Mouse (Mus musculus) liver, postnatal 0 days (tissue): Measurements from ENCODE around the gene Slc25a26. TPM values are rescaled to one million over a fixed set of nuclear protein-coding genes. Genes with fewer than 3 reads are reported as not detected.

Source experiments
- ATAC-seq: fragments of 200-750 bp; cut with Nextera tagmentation; 2 replicates; pipeline ENCODE4 v1.8.0; 2017; ENCODE audit warnings: mild to moderate bottlenecking, moderate library complexity
- DNase-seq: peaks from one replicate; pipeline ENCODE4 v3.0.0-alpha.2; 2016
- H3K27ac ChIP-seq: fragments of 300-500 bp; sonication (generic); 2 replicates; pipeline ENCODE4 v1.5.1; 2014; ENCODE audit warnings: antibody characterized with exemption, moderate library complexity, mild to moderate bottlenecking, low read depth
- H3K27me3 ChIP-seq: fragments of 300-500 bp; sonication (generic); 2 replicates; pipeline ENCODE4 v1.6.1; 2014; ENCODE audit warnings: low read length, control low read depth, mixed read lengths; ENCODE audit not compliant: insufficient read depth
- H3K36me3 ChIP-seq: fragments of 300-500 bp; sonication (generic); replicated peaks from 2 replicates; pipeline ENCODE4 v1.6.1; 2014; ENCODE audit warnings: mild to moderate bottlenecking, control low read depth, low read length, moderate library complexity, mixed read lengths; ENCODE audit not compliant: insufficient read depth
- H3K4me1 ChIP-seq: fragments of 300-500 bp; sonication (generic); 2 replicates; pipeline ENCODE4 v1.6.1; 2014; ENCODE audit warnings: antibody characterized with exemption, mild to moderate bottlenecking, control low read depth; ENCODE audit not compliant: insufficient read depth
- H3K4me2 ChIP-seq: fragments of 300-500 bp; sonication (generic); 2 replicates; pipeline ENCODE4 v1.6.1; 2014; ENCODE audit warnings: low read depth, mild to moderate bottlenecking, low read length, moderate library complexity, mixed read lengths
- H3K4me3 ChIP-seq: fragments of 300-500 bp; sonication (generic); 2 replicates; pipeline ENCODE4 v1.5.1; 2014; ENCODE audit warnings: low read depth, low read length
- H3K9ac ChIP-seq: fragments of 300-500 bp; sonication (generic); replicated peaks from 2 replicates; pipeline ENCODE4 v1.6.1; 2014; ENCODE audit warnings: mild to moderate bottlenecking, moderate library complexity
- H3K9me3 ChIP-seq: fragments of 300-500 bp; sonication (generic); 2 replicates; pipeline ENCODE4 v1.6.1; 2016; ENCODE audit warnings: mild to moderate bottlenecking, control low read depth, low read length, mixed read lengths
- CTCF ChIP-seq: sonication (generic); IDR thresholded peaks from 2 replicates; pipeline ENCODE4 v1.5.1; 2016; ENCODE audit warnings: antibody characterized with exemption, low read depth
- EP300 ChIP-seq: IDR thresholded peaks from 2 replicates; pipeline ENCODE4 v1.6.1; 2016; ENCODE audit warnings: antibody characterized with exemption, low read depth, mild to moderate bottlenecking
- WGBS: fragments of 180-500 bp; shearing (Covaris S2); extraction: QIAGEN DNeasy Blood & Tissue Kit; methylation state at CpG from one replicate; pipeline ENCODE4 v1.1.7; 2014; ENCODE audit not compliant: insufficient replicate concordance; 5-methylcytosine and 5-hydroxymethylcytosine counted together
- polyA plus RNA-seq: library from polyadenylated mRNA; unstranded; fragments of >200 nt; fragmentation: Nextera tagmentation; extraction: Ambion mirVana; gene quantifications from 2 replicates; pipeline ENCODE4 v1.2.1, GENCODE M21; 2015

Slc25a26 gene
- polyA plus RNA-seq, 1 experiment from 2014 or later, result 3.0 TPM

- Histone ChIP-seq H3K4me2 (no peak overlapping the region), H3K4me3 (no peak overlapping the region), H3K27me3 (no peaks in the 10 kb centered on the region), H3K4me1 (peaks cover 1% of the 10 kb centered on the region; the same call in 1 of the 2 replicates), H3K27ac (no peak overlapping the region), H3K9me3 (no peaks in the 10 kb centered on the region), H3K36me3 (no peaks in the 10 kb centered on the region; the same call in 1 of the 2 replicates), H3K9ac (no peak overlapping the region)
- DNase-seq (no peak), ATAC-seq (no peak)
- WGBS, result 54% methylated on average over 8 of the region's 8 CpGs
- no peak for TF ChIP-seq EP300
- TF ChIP-seq CTCF, result peak; percentile 50
Observed at GRCm38 (mm10) chr6:94563203-94563940, 63.2 kb downstream of the Slc25a26 start.

- DNase-seq (no peak), ATAC-seq (no peak)
Observed at GRCm38 (mm10) chr6:94565766-94566165, 65.6 kb downstream of the Slc25a26 start.

GRCm38 (mm10) chr6:94568040-94568439 is 67.9 kb downstream of the Slc25a26 start:
- no peak for ATAC-seq
- WGBS, result 74% methylated on average over 2 of the region's 2 CpGs
- no peak for TF ChIP-seq CTCF
- TF ChIP-seq EP300, result no peak
- Histone ChIP-seq H3K27me3 (no peaks in the 10 kb centered on the region), H3K9me3 (no peaks in the 10 kb centered on the region), H3K9ac (no peak overlapping the region), H3K36me3 (no peaks in the 10 kb centered on the region; the same call in 1 of the 2 replicates), H3K27ac (no peak overlapping the region), H3K4me2 (no peak overlapping the region), H3K4me1 (no peaks in the 10 kb centered on the region), H3K4me3 (no peak overlapping the region)
- no peak for DNase-seq

More at GRCm38 (mm10) chr6:94565766-94566165, 65.6 kb downstream of the Slc25a26 start:
- H3K27me3 ChIP-seq, result no peaks in the 10 kb centered on the region
- H3K4me3 ChIP-seq, result no peak overlapping the region
- H3K4me1 ChIP-seq, result no peaks in the 10 kb centered on the region
- H3K27ac ChIP-seq, result no peak overlapping the region
- no peaks in the 10 kb centered on the region; the same call in 1 of the 2 replicates for H3K36me3 ChIP-seq
- 92% methylated on average over 2 of the region's 2 CpGs for WGBS
- H3K4me2 ChIP-seq, result no peak overlapping the region
- TF ChIP-seq EP300 (no peak), CTCF (no peak)
- no peak overlapping the region for H3K9ac ChIP-seq
- no peaks in the 10 kb centered on the region for H3K9me3 ChIP-seq

- 79% methylated on average over 9 of the region's 9 CpGs for WGBS
- TF ChIP-seq EP300 (no peak), CTCF (no peak)
- H3K4me1 ChIP-seq, result no peaks in the 10 kb centered on the region
- no peak overlapping the region for H3K27ac ChIP-seq
- H3K9ac ChIP-seq, result no peak overlapping the region
- no peak for ATAC-seq
- no peaks in the 10 kb centered on the region for H3K27me3 ChIP-seq
- H3K9me3 ChIP-seq, result no peaks in the 10 kb centered on the region
- no peaks in the 10 kb centered on the region; the same call in 1 of the 2 replicates for H3K36me3 ChIP-seq
- no peak for DNase-seq
- H3K4me2 ChIP-seq, result no peak overlapping the region
- no peak overlapping the region for H3K4me3 ChIP-seq
Observed at GRCm38 (mm10) chr6:94575526-94576166, 75.5 kb downstream of the Slc25a26 start.

GRCm38 (mm10) chr6:94577991-94578390 is 77.9 kb downstream of the Slc25a26 start:
- DNase-seq (no peak), ATAC-seq (no peak)
- Histone ChIP-seq H3K4me1 (no peaks in the 10 kb centered on the region), H3K4me2 (no peak overlapping the region), H3K4me3 (no peak overlapping the region), H3K9me3 (no peaks in the 10 kb centered on the region), H3K9ac (no peak overlapping the region), H3K36me3 (no peaks in the 10 kb centered on the region; the same call in 1 of the 2 replicates), H3K27me3 (no peaks in the 10 kb centered on the region), H3K27ac (no peak overlapping the region)
- TF ChIP-seq CTCF (no peak), EP300 (no peak)
- WGBS, result 89% methylated on average over 8 of the region's 8 CpGs

- H3K9ac ChIP-seq, result no peak overlapping the region
- no peak overlapping the region for H3K4me2 ChIP-seq
- no peak for TF ChIP-seq EP300
- TF ChIP-seq CTCF, result no peak
- H3K9me3 ChIP-seq, result no peaks in the 10 kb centered on the region
- no peaks in the 10 kb centered on the region; the same call in 1 of the 2 replicates for H3K36me3 ChIP-seq
- H3K4me1 ChIP-seq, result no peaks in the 10 kb centered on the region
- ATAC-seq, result no peak
- no peak overlapping the region for H3K4me3 ChIP-seq
- DNase-seq, result no peak
- no peak overlapping the region for H3K27ac ChIP-seq
- 53% methylated on average over 9 of the region's 9 CpGs for WGBS
- no peaks in the 10 kb centered on the region for H3K27me3 ChIP-seq
Observed at GRCm38 (mm10) chr6:94582055-94582454, 81.9 kb downstream of the Slc25a26 start.
